Mouse (Mus musculus): ENCODE data around the gene Ndufs1.

DNA sequence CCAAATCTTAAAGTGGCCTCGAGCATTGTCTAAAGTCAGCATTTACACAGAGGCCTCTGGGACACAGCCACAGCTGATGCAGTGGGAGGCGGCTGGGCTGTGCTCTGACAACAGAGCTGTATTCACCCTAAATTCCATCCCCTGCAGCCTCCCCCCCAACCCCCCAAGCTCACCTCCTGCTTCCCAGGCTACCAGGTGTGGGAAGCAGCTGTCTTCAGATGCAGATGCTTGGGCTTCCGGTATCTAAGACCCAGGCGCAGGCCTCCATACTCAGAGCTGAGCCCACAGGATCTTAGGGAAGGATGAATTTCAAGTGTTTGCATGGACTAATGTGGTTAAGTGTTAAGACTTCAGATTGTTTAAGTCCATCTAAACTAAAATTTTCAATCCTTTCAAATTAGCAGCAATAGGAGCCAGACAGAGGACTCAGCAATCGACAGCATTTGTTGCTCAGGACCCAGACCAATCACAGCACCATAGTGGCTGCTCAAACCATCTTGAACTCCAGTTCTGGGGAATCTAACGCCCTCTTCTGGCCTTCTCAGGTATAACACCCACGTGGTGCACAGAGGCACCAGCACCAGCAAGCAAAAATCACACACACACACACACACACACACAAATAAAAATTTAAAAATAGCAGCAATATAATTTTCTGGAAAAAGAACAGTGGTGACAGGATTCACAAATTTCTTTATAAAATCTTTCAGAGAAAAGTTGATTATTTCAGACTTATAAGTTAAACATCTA lies 65.9 kb downstream of the Ndufs1 start:
- no peak for TF ChIP-seq CTCF (IDR thresholded peaks at IDR 0.05; ENCODE audit: extremely low read depth, insufficient read depth, insufficient read length, insufficient replicate concordance)
- no peak for TF ChIP-seq POLR2A (IDR thresholded peaks at IDR 0.05; ENCODE audit: low read depth, low read length)

All from spleen, adult 2 months (tissue).